Mouse (Mus musculus): Measurements from ENCODE around the gene Rhobtb3. TPM values are rescaled to one million over a fixed set of nuclear protein-coding genes. Genes with fewer than 3 reads are reported as not detected.
"Not testable (repeated sequence)": the region's sequence is repeated elsewhere in the genome, so short reads cannot be mapped to it uniquely, and the experiment has no call there.

Rhobtb3 gene
- total RNA-seq, 2 experiments from 2014 or later, result 29.7 to 33.7 TPM

DNA sequence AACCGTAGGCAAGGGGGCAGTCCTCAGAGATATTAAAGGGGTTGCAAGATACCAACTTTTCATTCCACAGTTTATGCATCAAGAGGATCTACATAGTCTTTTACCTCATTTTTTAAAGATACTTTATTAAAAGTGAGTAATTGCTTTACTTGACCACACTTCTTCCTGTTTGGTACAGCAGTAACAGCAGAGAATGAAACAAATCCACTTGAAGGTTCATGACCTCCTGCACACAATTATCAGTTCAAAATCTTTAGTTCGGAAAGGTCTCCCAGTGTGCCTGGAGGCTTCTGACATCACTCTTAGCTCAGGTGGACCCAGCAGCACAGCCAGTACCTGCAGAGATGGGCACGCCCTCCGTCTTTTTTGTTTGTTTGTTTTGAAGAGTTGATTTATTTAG is 91.7 kb downstream of the Rhobtb3 start:
- intact Hi-C loops (cut with DNase I), result no loop called here

DNA sequence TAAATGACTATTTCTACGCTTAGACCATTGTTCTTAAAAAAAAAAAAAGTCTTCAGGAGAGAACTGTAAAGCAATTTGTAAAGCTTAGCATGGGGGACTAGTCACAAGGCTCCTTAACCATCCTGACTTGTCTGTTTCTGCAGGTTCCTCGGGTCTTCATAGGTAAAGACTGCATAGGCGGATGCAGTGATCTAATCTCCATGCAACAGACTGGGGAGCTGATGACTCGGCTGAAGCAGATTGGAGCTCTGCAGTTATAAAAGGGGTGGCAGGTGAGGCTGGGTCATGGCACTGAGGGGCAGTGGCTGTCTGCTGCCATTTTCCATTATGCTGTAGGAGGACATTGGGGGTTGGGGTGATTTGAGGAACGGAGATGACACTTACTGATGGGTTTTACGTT is 96.7 kb downstream of the Rhobtb3 start:
- intact Hi-C loops (cut with DNase I), result no loop called here
- DNase-seq, result no peak

More for the DNA sequence above, 91.7 kb downstream of the Rhobtb3 start:
- DNase-seq, result no peak

DNA sequence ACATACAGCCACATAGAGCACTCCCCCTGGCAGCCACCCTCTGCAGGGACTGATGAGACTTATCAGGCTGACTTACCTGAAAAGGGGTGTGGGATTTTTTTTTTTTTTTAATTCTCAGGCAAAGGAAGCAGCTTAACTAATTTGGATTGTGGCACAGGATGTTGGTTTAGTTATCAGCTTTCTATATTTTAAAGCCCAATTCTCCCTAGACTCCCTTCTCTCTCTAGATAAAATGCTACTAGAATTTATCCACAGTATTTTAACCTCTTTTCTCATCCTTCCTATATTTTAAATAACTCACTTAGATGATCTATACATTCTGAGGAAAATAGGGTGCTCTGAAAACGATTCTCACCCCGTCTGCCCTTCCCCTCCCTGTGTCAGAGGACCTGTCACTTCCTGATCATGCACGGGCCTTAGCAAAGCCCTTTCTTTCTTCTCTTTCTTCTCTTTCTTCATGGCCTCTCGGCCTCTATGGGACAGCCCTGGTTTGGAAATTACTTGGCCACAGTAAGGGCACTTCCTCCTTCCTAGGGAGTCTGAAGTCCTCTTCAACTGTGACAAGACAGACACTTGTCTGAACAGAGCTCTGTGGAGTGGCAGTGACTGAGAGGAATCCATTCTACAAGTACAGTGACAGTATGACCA is 98.1 kb downstream of the Rhobtb3 start:
- intact Hi-C loops (cut with DNase I), result no loop called here
- no peak for DNase-seq

DNA sequence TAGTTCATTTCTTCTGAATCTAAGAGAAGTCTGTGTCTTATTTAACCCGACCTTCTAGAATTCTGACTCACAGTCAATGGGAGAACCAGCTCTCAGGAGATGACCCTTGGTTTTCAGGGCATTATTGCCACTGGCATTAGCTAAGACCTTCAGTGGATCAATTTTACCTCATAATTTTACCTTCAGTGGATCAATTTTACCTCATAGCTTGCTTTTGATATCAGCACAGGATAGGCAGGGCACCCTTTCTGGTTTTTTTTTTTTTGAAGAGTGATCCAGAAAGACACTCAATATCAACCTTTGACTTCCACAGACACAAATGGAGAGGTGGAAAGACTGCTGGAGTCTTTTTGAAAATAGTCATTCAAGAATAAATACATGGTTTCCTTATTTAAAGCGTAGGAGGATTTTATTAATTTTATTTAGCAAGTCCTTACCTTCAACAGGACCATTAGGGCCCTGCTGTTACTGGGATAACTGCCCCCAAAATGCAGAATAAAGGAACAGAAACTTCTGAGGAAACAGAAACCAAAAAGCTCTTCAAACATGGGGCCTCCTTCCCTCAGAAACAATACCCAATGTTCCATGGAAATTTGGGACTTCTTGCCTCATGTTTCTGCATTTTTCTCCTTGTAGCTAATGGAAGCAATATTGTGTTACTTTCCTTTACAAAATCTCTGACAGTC is 98.7 kb downstream of the Rhobtb3 start:
- intact Hi-C loops (cut with DNase I), result no loop called here

DNA sequence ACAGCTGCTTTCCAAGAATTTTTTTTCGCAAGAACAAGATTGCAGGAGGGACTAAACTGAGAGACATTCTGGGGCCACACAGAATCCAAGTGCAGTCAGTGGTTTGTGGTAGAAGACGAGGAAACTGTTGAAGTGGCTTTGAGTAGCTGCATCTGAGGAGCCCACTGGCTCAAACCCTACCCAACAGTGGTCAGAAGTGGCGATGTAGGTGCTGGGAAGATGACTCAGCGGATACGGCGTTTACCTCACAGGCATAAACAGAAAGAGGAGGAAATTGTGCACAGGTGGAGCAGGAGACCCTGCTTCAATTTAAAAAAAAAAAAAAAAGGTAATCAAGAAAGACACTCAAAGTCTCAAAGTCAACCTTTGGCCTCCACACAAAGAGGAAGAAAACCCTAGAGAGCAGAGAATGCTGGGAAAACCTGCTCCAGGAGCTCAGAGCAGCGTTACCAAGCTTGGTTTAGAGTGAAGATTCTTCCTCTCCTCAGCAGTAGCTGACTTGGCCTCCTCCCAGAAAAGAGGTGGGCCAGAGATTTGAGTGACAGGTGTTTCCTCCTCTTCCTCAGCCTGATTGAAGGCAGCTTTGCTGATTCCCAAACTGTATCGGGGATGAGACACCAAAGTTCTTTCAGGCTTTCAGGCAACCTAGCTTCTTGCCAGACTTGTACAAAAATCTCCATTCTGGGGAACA is 99.6 kb downstream of the Rhobtb3 start:
- DNase-seq, result no peak
- intact Hi-C loops (cut with DNase I), result no loop called here

More for the DNA sequence above, 98.7 kb downstream of the Rhobtb3 start:
- DNase-seq, result no peak

DNA sequence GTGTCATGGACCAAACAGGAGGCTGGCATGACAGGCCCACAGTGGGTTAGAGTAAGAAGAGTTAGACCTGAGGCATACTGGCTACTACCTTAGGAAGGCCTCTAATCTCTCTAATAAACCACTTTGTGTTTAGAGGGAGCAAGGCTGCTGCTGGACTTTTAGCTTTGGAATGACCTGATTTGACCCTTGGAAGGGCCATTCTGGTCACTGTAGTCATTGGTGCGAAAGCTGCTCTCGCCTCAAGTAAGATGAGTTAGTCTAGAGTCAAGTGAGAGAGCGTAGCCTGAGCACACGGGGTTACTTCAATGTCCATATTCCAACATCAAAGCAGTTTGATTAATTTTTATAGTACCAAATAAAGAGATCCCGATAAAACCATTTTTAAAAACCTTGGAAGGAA is 100.4 kb downstream of the Rhobtb3 start:
- intact Hi-C loops (cut with DNase I), result no loop called here
- no peak for DNase-seq

DNA sequence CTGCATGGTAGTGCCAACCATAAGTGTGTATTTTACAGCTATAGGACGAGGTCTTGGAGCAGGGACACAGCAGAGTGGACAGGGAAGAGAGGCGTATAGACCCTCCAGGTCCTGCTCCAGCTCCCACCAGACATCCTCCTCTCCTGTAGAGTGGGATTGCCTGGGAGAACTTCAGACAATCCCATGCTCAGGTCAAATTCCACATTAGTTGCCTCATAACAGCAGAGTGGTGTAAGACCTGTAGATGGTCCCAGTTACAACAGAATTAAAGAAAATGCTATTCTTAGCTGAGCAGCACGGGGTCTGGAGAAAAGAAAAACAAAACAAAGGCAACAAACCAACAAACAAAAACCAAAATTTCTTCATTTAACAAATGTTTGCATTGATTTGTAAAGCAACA is 101.8 kb downstream of the Rhobtb3 start:
- DNase-seq, result no peak
- intact Hi-C loops (cut with DNase I), result no loop called here

DNA sequence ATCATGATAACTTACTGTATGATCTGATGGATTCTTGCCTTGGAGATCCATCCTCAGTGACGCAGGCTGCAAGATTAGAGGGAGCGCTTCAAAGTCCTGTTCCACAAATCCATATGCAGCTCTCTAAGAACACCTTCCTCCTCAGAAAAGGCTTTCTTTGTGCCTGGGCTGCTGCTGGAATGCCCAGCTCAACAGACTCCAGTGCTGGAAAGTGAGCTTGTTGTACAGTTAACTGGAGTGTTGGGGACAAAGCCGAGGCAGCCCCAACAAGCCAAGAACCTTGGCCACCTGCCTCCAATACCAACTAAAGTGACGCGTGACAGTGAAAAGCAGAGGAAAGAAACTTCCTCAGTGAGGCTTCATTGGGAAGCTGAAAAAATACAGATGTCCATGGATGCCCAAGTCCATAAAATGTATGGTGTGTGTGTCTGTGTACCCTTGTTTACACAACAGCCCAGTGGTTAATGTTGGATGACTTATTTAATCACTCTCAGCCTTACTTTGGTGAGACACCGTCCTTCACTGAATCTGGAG is 102.9 kb downstream of the Rhobtb3 start:
- intact Hi-C loops (cut with DNase I), result no loop called here

DNA sequence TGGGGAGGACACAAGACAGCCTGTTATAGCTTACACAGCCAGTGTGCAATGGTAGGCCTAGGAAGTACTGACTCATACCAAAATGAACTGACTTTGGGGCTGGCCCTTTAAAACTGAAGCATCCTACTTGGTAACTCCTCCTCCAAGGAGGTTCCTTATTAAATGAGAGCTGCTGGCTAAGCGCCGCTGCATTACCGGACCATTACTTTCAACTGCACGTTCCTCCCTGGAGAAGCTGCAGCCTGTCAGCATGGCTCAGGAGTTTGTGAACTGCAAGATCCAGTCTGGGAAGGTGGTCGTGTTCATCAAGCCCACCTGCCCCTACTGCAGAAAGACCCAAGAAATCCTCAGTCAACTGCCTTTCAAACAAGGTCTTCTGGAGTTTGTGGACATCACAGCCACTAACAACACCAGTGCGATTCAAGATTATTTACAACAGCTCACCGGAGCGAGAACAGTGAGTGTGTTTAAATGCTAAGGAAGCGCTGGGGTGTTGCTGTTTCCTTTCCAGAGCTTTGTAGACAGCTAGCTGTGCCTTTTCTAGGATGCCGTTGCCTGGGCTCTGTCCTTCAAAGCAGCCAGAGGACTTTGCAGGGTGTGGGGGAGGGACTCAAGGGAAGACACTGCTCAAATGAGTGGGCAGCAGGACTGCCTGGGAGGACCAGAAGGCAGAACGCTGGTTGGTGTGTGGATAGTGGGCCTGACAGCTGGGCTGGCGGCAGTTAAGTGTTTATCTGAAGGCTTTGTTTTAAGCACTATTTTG is 103.8 kb downstream of the Rhobtb3 start, which contains the start of gene Glrx:
Gene Glrx (plus strand): TSS at position 150 of the 763 bp plus-strand sequence.
- intact Hi-C loops (cut with DNase I), result no loop called here
- peak; percentile 64 for DNase-seq

More for the DNA sequence above, 102.9 kb downstream of the Rhobtb3 start:
- peak; percentile 15 for DNase-seq

DNA sequence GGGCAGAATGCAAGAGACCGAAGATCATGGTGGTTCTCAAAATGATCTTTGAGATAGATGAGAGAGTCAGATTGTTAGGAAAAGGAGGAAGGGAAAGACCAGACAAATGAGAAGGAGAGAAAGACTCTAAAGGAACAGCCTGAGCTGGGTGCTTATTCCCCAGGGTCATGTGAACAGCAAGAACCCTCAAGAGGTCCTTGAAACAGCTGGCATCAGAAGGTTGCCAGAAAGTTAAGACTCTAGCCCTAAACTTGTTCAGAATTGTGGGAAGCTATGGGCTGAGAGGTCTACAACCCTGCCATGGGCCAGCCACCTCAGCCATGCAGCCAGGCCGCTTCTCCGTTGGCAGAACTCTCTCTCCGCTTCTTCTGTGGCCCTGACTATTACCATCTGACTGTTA is 105.2 kb downstream of the Rhobtb3 start:
- no peak for DNase-seq
- intact Hi-C loops (cut with DNase I), result no loop called here

DNA sequence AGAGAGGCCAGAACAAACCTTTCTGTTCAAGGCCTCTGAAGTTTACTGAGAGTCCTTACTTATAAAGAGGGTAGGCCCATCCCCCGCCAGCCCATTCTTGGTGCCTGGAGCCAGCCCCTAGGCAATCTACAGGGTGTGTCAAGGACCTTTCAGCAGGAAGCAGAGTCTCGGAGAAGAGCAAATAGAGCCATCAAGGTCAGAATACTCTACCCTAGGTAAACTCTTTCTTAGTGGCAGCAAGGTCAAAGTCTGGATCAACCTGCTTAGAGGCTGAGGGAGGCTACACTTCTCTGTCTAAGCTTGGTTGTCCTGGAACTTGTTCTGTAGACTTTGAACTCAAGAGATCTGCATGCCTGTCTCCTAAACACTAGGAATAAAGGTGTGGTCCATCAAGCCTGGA is 108.3 kb downstream of the Rhobtb3 start:
- intact Hi-C loops (cut with DNase I), result no loop called here
- DNase-seq, result no peak

DNA sequence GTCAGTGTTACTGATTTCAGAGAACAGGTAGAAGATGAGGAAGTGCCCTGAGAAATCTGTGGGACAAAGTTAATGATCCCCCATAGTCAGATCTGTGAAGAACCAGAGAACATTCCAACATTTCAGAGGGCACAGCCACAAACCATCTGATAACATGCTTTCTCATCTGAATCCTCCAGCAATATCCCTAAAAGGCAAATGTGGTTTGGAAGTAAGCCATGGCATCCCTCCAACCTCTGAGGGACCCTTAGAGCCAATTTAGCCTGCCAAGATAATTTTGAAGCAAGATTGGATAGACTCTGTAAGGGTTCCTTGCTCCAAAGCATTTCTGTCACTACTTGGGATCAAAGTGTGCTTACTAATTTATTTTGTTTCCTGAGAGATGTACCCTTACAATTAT is 110.2 kb downstream of the Rhobtb3 start:
- intact Hi-C loops (cut with DNase I), result no loop called here
- peak; percentile 79 for DNase-seq

DNA sequence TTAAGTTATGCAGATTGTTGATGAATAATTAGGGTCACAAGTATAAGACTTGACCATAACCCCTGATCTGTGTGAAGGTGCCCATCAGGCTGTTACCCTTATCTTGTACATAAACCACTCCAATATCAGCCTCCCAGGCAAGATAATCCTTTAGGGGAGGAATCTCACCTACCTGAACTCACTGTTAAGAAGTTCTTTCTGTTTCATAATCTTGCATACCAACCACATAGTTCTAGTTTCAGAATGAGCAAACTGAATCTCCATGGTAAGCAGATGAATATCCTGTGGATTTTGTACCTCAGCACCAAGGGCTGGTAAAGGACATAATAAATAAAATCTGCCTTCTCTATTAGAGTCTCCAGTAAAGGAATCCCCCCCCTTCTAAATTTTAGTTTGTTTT is 111.0 kb downstream of the Rhobtb3 start:
- no peak for DNase-seq
- intact Hi-C loops (cut with DNase I), result no loop called here

DNA sequence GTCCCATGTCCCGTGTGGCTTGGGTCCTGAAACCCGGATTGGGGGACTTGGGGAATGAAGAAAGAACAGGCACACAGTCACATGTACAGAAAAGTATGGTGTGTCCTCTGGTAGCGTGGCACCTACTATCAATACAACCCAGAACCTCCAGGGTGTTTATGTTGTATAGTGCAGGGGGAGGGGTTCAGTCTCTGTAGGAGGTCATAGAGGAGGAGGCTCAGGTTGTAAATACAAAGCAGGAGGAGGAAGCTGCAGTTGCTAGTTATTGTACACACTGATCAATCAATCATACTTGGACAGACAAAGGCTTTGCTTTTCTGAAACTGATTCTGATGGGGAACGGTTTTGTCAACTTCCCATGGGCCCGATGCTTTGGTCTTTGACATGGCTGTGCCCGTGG is 112.0 kb downstream of the Rhobtb3 start:
- intact Hi-C loops (cut with DNase I), result no loop called here
- no peak for DNase-seq

DNA sequence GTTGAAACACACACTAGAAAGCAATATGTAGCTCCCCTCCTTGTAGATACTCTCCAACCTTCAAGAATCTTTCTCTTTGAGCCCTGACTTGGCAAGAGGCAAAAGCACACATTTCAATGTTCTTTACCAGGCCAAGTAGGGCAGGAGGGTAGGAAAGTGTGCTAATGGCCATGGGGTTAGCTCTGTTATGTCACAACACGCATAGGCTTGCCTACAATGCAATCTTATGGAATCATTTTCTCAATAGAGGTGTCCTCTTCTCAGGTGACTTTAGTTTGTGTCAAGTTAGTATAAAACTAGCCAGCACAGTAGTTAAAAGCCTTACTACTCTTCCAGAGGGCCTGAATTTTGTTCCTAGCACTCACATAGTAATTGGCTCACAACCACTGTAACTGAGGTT is 113.0 kb downstream of the Rhobtb3 start:
- DNase-seq, result no peak
- intact Hi-C loops (cut with DNase I), result no loop called here

DNA sequence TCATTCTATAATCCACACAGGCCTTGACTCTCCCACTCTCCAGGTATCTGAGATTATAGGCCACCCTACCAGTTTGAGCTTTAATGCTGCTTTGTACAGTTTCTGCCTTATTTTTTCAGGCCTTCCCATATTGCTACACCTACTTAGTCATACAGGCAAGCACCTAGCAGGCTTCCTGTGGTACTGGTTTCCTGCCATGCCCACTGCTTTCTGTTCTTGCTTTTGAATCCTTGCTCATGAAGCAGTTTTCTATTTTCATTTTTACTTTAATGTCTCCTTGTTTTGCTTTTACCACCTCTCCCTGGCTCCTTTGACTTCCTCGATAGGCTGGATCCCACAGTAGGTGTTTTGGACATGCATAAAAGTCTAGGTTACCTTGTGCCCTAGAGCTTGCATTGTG is 118.3 kb downstream of the Rhobtb3 start:
- DNase-seq, result no peak
- intact Hi-C loops (cut with DNase I), result no loop called here

DNA sequence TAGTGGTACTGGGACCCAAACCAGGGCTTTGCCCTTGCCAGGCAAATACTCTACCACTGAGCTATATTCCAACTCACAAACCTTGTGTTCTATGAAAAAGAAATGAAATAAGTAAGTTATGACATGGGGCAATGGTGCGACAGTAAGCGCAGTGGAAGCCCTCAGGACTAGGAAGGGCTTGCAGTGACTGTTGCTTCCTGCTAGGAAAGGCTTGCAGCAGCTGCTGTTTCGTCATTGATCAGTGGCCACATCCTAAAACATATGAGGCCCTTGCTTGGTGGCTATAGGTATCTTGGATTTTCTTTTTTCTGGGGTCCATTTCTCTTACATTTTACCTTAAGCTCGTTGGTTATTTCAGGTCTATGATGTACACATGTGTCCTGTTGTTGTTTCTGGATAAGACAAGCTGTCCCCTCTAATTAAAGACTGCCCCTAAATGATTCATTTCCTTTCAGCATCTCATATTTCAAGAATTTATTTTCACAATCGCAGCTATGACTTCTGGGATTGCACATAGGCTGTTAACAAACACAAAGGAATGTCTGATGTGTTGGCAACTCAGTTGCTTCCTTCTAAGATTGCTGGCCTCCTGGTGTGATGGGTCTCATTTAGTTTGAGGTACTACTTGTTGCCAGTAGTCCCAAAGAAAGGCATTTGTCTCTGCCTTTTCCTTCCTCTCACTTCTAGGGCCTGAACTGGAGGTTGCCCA is 119.0 kb downstream of the Rhobtb3 start:
- no peak for DNase-seq
- intact Hi-C loops (cut with DNase I), result no loop called here

DNA sequence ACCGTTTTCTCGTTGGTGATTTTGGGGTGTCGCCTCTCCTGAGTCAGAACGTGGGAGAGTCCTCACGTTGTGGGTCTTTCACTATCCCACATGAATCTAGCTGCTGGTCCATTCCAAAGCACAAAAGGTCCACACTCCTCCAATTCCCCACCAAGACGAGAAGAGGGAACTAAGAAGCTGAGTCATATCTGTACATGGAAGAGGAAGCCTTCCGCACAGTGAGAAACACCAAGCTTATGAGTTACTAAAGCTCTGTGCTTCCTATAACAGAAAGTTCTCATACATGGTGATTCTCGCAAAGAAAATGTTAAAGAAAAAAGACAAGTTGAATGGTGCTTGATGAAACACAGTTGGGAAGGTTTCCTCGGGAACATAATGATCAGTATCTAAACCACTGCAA is 120.5 kb downstream of the Rhobtb3 start:
- DNase-seq, result no peak
- intact Hi-C loops (cut with DNase I), result no loop called here

DNA sequence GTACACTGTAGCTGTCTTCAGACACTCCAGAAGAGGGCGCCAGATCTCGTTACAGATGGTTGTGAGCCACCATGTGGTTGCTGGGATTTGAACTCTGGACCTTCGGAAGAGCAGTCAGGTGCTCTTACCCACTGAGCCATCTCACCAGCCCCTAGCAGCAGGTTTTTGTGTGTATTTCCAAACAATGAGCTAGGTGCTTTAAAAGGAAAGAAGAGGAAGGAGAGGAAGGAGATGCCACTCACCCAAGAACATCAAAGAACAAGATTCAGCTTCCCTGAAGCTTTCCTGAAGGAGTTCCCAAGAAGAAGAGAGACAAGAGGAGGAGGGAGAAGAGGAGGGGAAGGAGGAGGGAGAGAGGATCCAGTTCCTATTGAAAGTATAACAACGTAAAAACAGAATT is 121.4 kb downstream of the Rhobtb3 start:
- DNase-seq; intact Hi-C loops (cut with DNase I): not testable (repeated sequence)

DNA sequence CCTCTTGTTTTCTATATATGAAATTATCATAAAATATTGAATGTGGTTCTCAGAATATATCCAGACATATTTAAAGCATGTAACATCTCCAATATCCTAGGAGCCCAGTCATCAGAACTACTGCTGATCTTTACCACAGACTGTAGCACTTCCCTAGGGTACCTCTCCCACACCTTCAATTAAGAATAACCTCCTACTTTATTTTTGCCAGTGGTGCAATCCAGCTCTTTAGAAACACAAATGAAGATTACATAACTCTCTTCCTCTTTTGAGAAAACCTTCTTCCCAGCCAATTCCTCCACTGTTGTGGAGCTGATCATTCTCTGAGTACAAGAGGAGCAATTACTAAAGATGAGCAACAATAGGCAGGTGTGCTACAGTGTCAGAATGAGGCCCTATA is 123.8 kb downstream of the Rhobtb3 start:
- intact Hi-C loops (cut with DNase I), result no loop called here

More for the DNA sequence above, 123.8 kb downstream of the Rhobtb3 start:
- no peak for DNase-seq

Data from left cerebral cortex, postnatal 4 days (tissue).